Mouse (Mus musculus) CD8-positive naive resting alpha-beta T cell, adult 2 months (primary cell): ENCODE results near the gene Sult6b2.

ENCODE experiments used
- DNase-seq, 2 experiments: peaks; one replicate each; pipeline ENCODE4 v3.0.0; 2022; ENCODE audit warnings: low read depth in 2 of 2, low spot score in 2 of 2

Sult6b2 gene

GRCm38 (mm10) chr6:142743193-142743592 is 61.1 kb downstream of the Sult6b2 start:
- no peak for DNase-seq

- no peak for DNase-seq
Measured at GRCm38 (mm10) chr6:142741763-142742162, 62.5 kb downstream of the Sult6b2 start.

- DNase-seq: no peak
Measured at GRCm38 (mm10) chr6:142738637-142739036, 65.7 kb downstream of the Sult6b2 start.

- DNase-seq: no peak
Measured at GRCm38 (mm10) chr6:142738225-142738624, 66.1 kb downstream of the Sult6b2 start.

- peak; percentile 27 to 40 for DNase-seq
Measured at GRCm38 (mm10) chr6:142735302-142736005, 68.8 kb downstream of the Sult6b2 start.
